Mouse (Mus musculus) ovary, postnatal 36 days (tissue): Measurements from ENCODE around the gene Mindy2.

Experiments
- DNase-seq: peaks from one replicate; pipeline ENCODE4 v3.0.0; 2022; ENCODE audit warnings: low spot score, mixed read lengths

The Mindy2 gene

DNA sequence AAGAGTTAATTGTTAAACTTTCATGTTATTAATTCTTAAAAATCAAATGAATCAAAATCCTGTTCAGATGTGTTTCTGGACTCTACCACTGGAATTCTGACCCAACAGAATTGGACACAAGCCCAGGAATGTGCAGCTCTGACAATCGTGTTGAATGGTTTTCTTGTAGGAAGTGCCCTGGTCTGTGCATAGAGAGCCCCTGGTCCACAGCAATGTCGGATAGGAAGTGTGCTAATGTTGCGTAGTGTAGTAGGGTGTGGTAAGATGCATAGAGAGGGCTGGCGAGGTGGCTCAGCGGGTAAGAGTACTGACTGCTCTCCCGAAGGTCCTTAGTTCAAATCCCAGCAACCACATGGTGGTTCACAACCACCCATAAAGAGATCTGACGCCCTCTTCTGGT is 9.8 kb upstream of the Mindy2 start:
- no peak for DNase-seq

DNA sequence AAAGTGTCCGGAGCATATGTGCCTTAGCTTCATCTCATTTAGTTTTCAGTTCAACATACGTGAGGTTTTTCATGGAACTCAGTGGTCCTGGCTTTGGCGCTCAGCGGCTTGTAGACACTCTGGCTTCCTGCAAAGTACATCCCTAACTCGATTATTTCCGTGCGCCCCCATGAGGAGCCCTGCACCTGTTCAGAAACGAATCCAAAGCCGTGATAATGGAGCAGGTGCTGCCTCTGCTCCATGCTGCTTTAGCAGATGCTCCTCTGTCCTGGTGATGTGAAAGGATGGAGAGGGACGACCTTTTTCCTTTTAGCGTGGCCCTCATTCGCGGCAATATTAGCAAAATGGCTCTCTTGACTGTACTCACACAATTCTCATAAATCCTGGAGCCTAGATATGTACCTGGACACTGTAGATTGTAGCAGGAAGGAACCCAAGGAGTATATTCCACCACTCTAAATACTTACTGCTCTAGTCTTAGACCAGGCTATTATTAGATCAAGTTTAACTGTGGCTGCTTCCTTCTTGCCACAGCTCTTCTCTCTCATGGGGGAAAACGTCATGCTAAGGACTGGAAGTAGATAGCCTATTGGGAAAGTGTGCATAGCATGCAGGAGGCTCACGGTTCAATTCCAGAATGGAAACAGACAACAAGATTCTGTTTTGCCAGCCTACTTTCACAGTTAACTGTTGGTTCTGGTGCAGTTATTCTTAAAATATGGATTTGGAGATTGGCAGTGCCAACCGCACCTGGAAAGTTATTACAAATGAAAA is 8.6 kb upstream of the Mindy2 start:
- no peak for DNase-seq

DNA sequence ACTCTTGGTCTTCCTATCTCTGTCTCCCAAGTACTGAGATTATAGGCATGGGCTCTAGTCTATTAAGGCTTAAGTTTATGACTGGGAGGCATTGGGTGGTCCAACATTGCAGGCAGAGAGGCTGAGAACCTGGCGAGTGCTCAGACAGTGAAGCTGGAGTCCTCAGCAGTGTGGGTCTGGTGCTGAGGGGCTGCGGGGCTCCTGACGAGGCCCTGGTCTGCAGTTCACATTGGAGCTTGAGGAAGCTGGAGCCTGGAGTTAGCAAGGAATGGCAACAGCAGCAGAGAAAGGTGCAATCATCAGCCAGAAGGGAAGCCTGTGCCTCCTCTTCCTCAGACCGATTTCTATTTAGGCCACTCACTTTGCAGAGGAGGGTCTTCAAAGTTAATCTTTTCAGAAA is 7.9 kb upstream of the Mindy2 start:
- DNase-seq: no peak

DNA sequence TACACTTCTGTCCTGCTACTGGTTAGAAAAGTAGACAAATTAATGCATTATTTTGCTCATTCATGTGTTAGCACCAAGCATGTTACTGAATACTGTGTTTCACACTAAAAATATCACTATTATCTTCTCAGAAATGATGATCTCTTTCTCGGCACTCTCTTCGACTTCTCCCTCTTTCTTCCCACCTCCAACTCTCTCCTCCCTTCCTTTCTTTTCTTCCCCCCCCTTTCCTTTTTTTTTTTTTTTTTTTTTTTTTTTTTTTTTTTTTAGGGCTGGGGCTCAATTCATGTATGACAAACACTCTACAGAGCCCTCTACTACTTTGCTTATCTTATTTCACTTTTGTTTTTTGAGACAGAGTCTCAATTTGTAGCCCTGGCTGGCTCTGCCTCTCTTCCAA is 1.3 kb upstream of the Mindy2 start:
- DNase-seq: no peak

DNA sequence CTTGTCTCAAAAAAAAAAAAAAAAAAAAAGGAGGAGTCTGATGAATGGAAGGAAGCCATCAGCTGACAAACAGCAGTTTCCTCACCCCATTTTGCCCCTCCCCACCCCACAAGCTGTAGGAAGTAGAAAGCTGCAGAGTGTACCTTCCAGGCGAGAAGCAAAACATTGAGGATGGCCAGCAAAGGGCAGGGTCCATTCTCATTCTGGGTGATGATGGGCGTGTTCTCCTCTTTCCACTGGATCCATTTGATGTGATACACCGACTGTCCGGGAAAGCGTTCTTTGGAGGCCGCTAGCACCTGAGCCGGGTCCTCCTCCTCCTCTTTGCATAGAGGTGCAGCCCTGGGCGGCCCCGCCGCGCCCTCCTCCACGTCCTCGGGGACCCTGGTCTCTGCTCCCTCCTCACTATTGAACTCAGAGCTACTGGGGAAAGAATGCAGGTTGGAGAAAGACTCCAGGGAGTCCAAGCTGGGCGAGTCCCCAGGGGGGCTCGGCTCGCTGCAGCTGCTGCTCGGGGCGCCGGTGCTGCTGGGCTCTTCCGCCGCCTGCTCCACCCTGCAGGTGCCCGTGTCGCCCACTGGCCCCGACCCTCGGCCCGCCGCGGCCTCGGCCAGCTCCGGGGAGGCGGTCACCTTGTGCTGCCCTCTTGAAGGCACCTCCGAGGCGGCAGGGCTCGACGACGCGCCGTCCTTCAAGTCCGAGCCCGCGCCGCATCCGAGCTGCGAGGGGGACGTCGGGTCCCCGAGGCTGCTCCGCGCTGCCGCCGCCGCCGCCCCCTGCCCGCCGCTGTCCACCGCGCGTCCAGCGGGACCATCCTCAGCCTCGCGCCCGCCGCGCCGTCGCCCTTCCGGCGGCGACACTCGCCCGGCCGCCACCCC is 605 bp downstream of the Mindy2 start, which contains the start of gene Gm10642:
Gene Gm10642, plus strand, starts transcription at position 122 of the 878 bp plus-strand sequence.
- DNase-seq: peak; percentile 44

DNA sequence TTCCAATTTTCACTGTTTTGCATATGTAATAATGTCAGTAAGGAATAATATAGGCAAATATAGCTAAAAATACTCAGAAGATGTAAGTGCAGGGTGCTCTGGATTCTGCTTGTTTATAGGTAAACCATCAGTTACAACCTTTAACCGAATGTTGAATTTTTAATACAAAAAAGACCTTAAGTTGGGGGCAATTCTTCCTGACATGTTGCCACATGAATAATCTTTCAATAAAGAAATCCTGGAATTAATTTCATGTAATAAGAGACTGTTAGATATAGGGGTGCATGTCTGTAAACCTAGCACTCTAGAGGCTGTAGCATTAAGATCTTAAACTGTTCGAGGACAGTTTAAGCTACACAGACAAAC is 1.2 kb downstream of the Mindy2 start:
- DNase-seq: no peak

DNA sequence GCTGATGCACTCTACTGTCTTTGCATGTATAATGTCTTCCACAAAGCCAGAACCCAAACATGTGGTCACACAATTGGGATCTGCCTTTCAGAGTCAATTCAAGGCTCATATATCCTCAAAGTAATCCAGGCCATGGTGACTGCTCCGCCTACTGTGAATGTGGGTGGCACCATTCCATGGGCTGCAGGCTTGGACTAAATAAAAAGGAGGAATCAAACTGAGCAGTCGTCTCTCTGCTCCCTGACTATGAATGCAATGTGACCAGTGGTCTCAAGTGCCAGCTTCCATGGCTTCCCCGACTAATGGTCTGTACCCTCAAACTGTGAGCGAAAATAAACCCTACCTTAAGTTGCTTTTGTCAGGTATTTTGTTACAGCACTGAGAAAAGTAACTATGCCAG is 2.5 kb downstream of the Mindy2 start:
- DNase-seq: no peak

DNA sequence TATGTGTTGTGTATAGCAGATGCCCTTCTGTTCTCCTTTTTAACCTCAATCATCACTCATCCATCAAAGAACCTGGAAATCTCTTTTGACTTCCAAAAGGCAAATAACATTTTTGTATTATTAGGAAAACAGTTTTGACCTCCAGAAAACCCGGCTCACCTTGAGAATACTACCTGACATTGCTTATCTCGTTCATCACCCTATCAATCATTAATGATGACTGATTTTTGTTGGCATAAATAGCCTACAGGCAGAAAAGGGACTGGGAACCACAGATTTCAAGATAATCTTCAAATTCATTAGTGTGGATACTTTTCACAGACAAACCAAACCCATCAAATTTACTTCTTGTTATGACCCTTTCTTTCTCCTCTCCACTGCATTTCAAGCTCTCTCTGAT is 3.1 kb downstream of the Mindy2 start:
- no peak for DNase-seq

DNA sequence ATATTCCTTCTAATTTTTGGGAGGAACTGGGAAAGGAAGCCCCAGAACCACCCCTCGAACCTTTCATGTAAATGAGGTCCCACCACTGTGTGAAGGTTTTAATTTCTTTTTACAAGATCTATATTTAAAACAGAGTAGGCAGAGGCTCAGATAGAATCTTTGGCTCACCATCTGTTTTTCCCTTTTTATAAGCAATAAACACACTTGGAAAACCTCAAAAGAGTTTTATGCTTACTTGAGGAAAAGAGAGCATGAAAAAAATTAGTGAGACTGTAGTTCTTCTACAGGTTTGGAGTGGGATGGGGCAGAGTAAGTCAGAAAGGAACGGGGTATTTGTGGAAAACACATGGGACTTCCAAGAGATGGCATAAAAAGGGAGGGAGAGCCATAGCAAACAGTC is 4.8 kb downstream of the Mindy2 start:
- DNase-seq: no peak

DNA sequence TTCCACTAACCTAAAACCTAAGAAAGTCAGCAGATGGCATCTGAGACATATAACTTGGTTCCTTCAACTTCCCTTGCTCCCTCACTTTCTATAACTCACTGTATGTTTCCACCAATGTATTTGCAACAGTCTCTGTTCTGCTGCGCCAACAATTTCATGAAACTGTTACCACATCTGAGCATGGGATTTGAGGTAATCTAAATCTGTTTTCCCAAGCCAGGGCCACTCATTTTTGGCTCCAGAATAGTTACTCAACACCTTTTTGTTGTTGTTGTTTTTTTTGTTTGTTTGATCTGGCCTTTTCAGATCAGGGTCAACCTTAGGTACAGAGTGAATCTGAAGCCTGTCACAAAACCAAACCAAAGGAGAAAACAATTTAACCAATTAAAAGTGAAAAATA is 6.0 kb downstream of the Mindy2 start:
- DNase-seq: no peak

DNA sequence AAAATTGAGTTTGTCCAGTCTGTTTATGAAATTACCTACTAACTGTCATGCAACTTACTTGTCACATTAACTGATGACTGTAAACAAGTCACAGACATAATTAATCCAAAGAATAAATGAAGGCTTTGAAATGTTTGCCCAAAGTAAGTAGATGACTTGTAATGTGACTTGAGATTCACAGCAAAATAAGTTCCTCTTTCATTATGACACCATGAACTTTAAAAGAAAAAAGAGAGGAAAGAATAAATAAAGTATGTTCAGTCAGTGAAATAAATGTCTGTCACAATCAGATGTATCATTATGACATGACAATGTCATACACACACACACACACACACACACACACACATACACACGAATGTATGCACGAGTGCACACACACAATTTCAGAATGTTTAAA is 6.7 kb downstream of the Mindy2 start:
- DNase-seq: no peak

DNA sequence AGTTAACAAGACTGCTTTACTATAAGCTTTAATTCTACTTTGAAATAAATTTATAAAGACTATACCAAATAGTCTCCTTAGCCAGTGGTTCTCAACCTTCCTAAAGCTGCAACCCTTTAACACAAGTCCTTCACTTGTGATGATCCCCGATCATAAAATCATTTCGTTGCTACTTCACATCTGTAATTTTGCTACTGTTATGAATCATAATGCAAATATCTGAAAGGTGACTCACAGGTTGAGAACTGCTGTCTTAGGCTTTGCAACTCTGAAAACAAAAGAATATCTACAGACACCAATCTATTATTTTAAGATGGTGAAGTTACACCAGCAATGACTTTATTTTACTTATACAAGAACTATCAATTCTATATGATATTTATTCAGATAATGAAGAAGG is 20.2 kb downstream of the Mindy2 start:
- no peak for DNase-seq

DNA sequence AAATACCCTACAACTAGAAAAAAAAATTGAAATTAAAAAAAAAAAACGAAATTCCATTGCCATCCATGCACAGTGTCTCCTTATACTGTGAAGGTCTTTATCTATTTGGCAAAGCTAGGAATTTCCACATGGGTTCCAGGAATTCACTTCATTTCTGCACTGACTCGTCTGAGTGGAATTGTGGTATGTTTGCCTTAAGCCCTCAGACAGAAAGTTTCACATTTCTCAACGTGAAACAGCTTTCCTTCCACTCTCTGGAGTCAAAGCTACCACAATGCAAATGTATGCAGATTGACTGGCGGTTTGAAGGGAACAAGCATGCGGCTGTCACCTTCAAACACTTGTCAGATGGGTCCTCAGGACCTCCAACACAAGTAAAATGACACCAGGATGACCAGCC is 25.3 kb downstream of the Mindy2 start:
- DNase-seq: no peak

DNA sequence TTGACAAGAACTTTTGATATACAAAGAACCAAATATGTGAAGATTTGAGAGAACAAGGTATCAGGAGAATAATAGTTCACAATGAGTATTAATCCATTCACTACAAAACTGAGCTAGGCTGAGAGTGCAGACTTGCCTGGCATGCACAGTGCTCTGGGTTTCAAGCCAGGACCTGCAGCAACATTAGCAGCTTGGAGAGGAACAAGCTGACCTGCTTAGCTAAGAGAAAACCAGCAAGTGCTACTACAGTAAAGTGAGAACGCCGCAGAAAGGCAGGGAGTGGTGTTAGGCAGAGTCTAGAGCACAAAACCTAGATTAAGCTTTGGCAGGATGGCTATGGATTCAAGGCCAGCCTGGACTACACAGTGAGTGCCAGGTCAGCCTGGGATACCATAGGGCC is 27.3 kb downstream of the Mindy2 start:
- DNase-seq: no peak

DNA sequence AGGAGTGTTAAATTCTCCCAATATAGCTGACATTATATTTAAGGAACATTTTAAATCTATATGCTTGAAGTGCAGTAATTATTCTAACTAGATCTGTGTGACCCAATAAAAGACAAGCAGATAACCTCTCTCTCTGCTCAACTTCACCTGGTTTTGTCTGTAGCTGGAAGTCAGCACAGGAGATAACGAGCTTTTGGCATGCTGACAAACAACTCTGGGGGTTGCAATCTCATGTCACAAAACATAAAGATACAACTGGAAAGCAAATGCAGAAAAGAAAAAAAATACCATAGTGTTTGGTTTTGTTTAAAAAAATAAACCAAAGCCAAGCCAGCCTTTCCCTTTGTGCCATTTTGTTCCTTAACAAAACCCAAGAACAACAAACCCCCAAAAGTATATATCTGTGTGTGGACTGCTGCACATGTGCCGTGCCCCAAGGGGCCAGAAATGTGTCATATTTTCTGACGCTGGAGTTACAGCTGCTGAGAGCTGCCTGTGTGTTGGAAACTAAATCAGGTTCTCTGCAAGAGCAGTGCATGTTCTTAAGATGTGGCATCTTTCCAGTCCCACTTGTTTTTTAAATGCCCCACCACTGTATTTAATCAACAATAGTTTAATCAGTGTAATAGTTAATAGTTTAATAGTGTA is 45.8 kb downstream of the Mindy2 start:
- no peak for DNase-seq

DNA sequence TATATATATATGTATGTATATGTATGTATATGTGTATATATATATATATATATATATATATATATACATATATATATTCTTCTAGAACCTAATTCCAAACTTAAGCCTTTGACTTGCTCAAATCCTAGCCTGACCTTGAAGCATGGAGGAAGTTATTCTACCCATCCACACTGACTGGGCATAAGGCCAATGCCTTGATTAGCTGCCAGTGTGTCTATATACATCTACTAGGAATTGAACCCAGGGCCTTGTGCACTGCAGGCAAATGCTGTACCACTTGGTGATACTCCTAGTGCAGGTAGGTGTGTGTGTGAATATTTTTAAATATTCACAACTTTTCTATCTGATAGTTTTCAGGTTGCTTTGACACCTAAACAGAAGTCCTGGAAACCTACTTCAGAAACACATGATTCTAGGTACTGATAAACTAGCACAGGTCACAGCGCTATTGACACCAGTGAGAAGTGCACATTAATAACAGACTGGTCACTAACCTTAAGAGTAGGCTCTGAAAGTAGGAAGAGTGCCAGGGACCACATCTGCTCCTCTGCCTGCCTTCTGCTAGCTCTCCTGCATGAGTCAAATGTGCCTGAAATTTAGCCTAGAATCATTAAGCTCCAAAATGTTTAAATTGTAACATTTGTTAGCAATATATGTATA is 54.7 kb downstream of the Mindy2 start:
- no peak for DNase-seq

DNA sequence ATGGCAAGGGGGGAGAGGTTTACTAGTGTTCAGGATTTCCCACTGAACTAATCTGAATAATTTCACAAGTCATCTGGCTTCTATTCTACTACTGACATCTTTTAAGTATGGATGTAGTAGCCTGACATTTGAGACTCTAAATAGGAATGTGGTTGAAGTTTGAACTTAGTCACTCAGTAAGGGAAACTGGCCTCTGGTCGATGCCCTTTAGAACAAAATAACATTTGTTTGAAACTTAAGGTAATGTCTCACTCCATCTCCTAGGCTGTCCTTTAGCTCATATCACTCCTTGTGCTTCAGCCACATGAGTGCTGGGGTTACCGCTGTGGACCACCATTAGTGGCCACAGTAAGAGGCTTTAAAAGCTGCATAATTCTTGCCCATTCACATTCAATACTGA is 58.7 kb downstream of the Mindy2 start:
- no peak for DNase-seq

DNA sequence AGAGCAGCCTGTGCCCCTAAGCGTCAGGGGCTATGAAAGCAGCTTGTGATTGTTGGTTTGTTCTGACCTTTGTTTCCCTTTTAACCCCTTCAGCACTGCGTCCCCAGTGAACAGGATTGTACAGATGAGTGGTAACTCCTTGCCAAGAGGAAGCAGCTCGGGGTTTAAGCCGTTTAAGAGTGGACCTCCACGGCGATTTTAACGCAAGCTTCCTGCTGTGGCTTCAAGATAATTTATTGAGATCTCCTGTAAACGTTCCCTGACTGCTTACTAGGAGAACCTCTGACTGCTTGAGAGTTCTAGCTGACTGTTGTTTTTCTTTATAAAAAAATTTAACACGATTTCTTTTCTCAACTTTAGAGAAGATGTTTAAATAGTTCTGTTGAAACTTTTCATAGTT is 65.5 kb downstream of the Mindy2 start:
- no peak for DNase-seq

DNA sequence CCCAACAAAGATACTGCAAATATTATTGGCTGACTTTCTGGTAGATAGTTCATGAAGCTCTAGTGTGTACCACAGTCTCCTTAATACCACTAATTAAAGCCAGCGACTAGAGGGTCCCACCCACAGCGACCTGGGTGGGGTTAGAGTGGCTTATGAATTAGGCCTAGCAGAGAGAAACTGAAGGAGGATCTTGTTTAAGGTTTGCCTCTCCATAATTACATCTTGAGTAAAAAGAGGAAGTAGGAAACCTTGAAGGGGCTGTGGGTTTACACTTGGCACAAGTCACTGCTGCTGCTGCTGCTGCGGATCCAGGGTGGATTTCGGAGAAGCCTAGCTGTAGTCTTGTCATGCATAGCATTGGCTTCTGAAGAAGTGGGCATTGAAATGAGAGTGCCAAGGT is 66.2 kb downstream of the Mindy2 start:
- no peak for DNase-seq

DNA sequence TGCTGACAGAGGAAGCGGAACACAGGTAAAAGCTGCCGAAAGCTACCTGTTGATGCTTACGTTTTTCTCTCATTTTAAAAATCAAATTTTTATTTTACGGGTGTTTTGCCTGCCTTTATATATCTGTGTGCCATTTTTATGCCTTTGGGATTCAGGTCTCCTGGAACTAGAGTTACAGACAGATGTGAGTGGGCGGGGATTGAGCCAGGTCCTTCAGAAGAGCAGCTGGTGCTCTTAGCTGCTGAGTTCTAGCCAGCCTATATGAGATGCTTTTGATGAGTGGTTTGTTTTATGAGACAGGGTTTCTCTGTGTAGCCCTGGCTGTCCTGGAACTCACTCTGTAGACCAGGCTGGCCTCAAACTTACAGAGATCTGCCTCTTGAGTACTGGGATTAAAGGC is 69.8 kb downstream of the Mindy2 start:
- no peak for DNase-seq

DNA sequence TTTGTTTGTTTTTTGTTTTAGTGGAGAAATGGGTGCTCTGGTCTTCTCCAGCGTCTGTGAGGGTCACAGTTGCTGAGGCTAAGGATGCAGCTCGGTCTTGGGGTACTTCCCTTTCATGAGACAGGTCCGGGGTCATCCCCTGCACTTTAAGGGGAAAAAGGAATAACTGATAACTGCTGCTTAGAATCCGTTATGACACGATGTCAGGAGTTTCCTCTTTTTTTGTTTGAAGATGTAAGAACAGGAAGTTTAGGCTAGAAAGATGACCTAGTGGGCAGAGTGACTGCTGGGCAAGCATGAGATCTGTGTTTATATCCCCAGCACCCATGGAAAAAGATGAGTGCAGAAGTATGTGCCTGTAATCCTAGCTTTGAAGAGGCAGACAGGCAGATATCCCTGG is 71.8 kb downstream of the Mindy2 start:
- DNase-seq: no peak

DNA sequence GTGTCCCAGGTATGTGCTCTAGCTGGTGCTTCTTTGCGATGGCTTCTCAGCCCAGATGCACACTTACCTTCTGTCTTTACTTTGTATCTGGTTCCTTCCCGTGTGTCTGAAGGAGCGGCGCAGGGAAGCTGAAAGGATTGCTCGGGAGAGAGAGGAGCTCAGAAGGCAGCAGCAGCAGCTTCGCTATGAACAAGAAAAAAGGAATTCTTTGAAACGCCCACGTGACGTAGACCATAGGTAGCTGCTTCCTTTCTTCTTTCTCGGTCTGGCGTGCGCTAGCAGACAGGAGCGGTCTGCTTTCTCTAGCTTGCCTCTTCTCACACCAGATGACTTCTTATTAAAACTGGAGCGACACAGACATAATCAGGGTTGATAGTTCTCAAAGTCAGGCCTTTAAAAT is 72.3 kb downstream of the Mindy2 start:
- DNase-seq: no peak

DNA sequence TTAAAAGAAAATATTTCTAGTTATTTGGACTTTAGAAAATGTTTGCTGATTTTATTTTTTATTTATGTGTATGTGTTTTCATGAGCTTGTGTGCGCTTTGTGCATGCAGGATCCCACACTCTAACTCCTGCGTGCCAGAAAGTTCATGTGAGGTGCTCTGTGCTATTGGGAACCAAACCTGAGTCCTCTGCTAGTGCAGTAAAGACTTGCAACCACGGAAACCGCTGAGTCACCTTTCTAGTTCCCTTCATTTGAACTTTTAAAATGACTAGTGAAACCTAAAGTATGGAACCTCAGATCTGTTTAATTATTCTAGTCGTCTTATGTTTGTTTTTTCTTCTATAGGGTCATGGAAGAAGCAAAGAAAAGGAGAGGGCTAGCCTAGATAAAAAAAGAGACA is 76.0 kb downstream of the Mindy2 start:
- DNase-seq: no peak
